ENCODE assay signal across 7 mouse cellular contexts in the genomic region with DNA sequence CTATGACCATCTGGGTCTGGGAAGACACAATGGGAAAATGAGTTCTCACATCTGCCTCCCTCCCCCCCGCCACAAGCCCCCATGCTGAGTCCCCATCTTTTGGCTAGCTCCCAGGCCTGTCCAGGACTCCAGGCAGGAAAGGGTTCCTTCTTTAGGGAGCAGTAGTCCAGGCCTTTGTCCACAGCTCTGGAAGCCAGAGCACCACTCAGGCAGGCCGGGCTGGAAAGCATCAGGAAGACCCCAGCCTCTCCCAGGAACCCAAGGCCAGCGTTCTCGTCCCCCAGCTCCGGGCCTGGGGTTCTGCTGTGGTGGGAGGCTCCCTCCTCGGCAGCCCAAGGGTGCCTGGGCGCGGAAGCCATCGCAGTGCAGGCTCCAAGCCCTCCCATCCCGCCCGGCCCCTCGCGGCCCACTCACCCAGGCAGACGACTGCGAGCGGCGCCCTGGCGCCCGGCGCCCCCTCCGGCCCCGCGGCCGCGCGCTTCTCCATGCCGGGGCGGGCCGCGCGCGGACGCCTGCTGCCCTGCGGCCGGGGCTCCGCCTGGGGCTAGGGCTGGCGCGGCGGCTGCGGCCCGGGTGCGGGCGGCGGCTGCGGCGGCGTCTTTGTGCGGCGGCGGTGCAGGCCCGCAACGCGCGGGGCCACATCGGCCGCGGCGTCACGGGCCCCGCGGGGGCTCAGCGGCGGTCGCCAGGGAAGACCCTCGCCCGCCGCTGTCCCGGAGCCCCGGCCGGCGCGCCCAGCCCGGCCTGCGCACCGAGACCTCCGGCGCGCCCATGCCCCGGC. TPM values are rescaled to one million over a fixed set of nuclear protein-coding genes. Genes with fewer than 3 reads are reported as not detected.
DNase-seq lines count a peak whose midpoint lies in the region; ATAC-seq and TF ChIP-seq lines count a peak whose summit lies in the region.

No protein-coding gene starts in this region.

- no peak for DNase-seq in lung, postnatal 25 days (ENCODE audit: low spot score)
- DNase-seq in cerebellum, postnatal 36 days = peak; percentile 22 to 44
- DNase-seq in liver, embryonic 14.5 days (ENCODE audit: low read depth in 3 of 3, low spot score in 3 of 3) = no peak
- no peak for DNase-seq in layer of hippocampus, adult 11-12 months (ENCODE audit: low spot score)
- DNase-seq in frontal cortex, adult 2 months (ENCODE audit: extremely low spot score in 1 of 2, low spot score in 1 of 2) = no peak

- WGBS in lung, embryonic 15.5 days = 0% methylated on average over 35 of the region's 79 CpGs
- WGBS in heart, embryonic 15.5 days = under 1% methylated on average over 70 of the region's 79 CpGs
- 1% methylated on average over 35 of the region's 79 CpGs for WGBS in liver, embryonic 14.5 days (ENCODE audit: insufficient replicate concordance)

- peaks cover 16% of the 10 kb centered on the region for H3K4me1 ChIP-seq in lung, embryonic 15.5 days
- H3K4me1 ChIP-seq in heart, embryonic 15.5 days (replicated peaks) = peaks cover 14% of the 10 kb centered on the region
- peaks cover 0 to 2% of the 10 kb centered on the region in 2 experiments; a peak in 2 of 4 replicates for H3K4me1 ChIP-seq in liver, embryonic 14.5 days (replicated peaks; ENCODE audit: control insufficient read depth in 2 of 2, insufficient read depth in 2 of 2, low read length in 1 of 2)

- no peaks in the 10 kb centered on the region for H3K36me3 ChIP-seq in lung, embryonic 15.5 days
- no peaks in the 10 kb centered on the region for H3K36me3 ChIP-seq in heart, embryonic 15.5 days
- H3K36me3 ChIP-seq in liver, embryonic 14.5 days (replicated peaks; ENCODE audit: control insufficient read depth, insufficient read depth, low read depth) = no peaks in the 10 kb centered on the region

- TF ChIP-seq CTCF in liver, embryonic 14.5 days (IDR thresholded peaks at IDR 0.05; ENCODE audit: low read depth) = no peak

- peak; percentile 47; the same call in 1 of the 2 replicates for ATAC-seq in lung, embryonic 15.5 days (ENCODE audit: borderline replicate concordance, extremely low read depth, low FRiP score, low TSS enrichment)
- peak; percentile 25; the same call in 1 of the 2 replicates for ATAC-seq in heart, embryonic 15.5 days (replicated peaks; ENCODE audit: insufficient number of reproducible peaks, insufficient read depth, low FRiP score, low read depth)
- peak; percentile 18; the same call in 1 of the 2 replicates for ATAC-seq in liver, embryonic 14.5 days (ENCODE audit: insufficient read depth)

- H3K9ac ChIP-seq in lung, embryonic 15.5 days = peak overlapping the region; percentile 61
- peak overlapping the region; percentile 65 for H3K9ac ChIP-seq in heart, embryonic 15.5 days
- no peak overlapping the region for H3K9ac ChIP-seq in liver, embryonic 14.5 days (replicated peaks)

- peak overlapping the region; percentile 88 for H3K4me2 ChIP-seq in lung, embryonic 15.5 days
- peak overlapping the region; percentile 98 for H3K4me2 ChIP-seq in heart, embryonic 15.5 days
- H3K4me2 ChIP-seq in liver, embryonic 14.5 days (ENCODE audit: low read depth) = peak overlapping the region; percentile 53

- TF ChIP-seq EP300 in liver, embryonic 14.5 days (IDR thresholded peaks at IDR 0.05; ENCODE audit: low read depth) = no peak

- H3K4me3 ChIP-seq in lung, embryonic 15.5 days = peak overlapping the region; percentile 62
- peak overlapping the region; percentile 64 for H3K4me3 ChIP-seq in heart, embryonic 15.5 days
- H3K4me3 ChIP-seq in liver, embryonic 14.5 days (ENCODE audit: insufficient read depth in 1 of 2, low read depth in 2 of 2, low read length in 2 of 2) = peak overlapping the region; percentile 45 to 47

- peak overlapping the region; percentile 44; the same call in 1 of the 2 replicates for H3K27ac ChIP-seq in lung, embryonic 15.5 days
- no peak overlapping the region for H3K27ac ChIP-seq in heart, embryonic 15.5 days
- no peak overlapping the region for H3K27ac ChIP-seq in liver, embryonic 14.5 days

- H3K9me3 ChIP-seq in lung, embryonic 15.5 days = no peaks in the 10 kb centered on the region
- no peaks in the 10 kb centered on the region for H3K9me3 ChIP-seq in heart, embryonic 15.5 days (replicated peaks)
- no peaks in the 10 kb centered on the region for H3K9me3 ChIP-seq in liver, embryonic 14.5 days (ENCODE audit: control insufficient read depth, low read length)

- H3K27me3 ChIP-seq in lung, embryonic 15.5 days = peaks cover 8% of the 10 kb centered on the region; the same call in 1 of the 2 replicates
- H3K27me3 ChIP-seq in heart, embryonic 15.5 days = peaks cover 53% of the 10 kb centered on the region
- peaks cover 28% of the 10 kb centered on the region for H3K27me3 ChIP-seq in liver, embryonic 14.5 days (ENCODE audit: control insufficient read depth, insufficient read depth, low read length)

RNA-seq across cellular contexts. Expression of a gene that starts 0.7 kb away (rescaled TPM):
- polyA plus RNA-seq in lung, embryonic 15.5 days (2015; fragmentation: Nextera tagmentation; extraction: Ambion mirVana) = 7.7 and 7.9 TPM in 2 replicates
- 1.8 and 2.9 TPM in 2 replicates for polyA plus RNA-seq in heart, embryonic 15.5 days (2015; fragmentation: Nextera tagmentation; extraction: Ambion mirVana)
- 0.66 and 1.00 TPM in 2 replicates for polyA plus RNA-seq in liver, embryonic 14.5 days (2012; rRNA removed)
- polyA plus RNA-seq in liver, embryonic 14.5 days (2014; fragmentation: Nextera tagmentation; extraction: Ambion mirVana) = 0.19 and 0.37 TPM in 2 replicates
- polyA plus RNA-seq in frontal cortex, adult 2 months (2012; rRNA removed) = 53.7 and 57.4 TPM in 2 replicates

RNA-seq across cellular contexts. Expression of a gene that starts 28.4 kb away (rescaled TPM):
- 2.3 and 3.4 TPM in 2 replicates for polyA plus RNA-seq in lung, embryonic 15.5 days (2015; fragmentation: Nextera tagmentation; extraction: Ambion mirVana)
- 1.6 and 3.9 TPM in 2 replicates for polyA plus RNA-seq in heart, embryonic 15.5 days (2015; fragmentation: Nextera tagmentation; extraction: Ambion mirVana)
- polyA plus RNA-seq in liver, embryonic 14.5 days (2012; rRNA removed) = 0.22 and 0.27 TPM in 2 replicates
- 0.29 and 0.38 TPM in 2 replicates for polyA plus RNA-seq in liver, embryonic 14.5 days (2014; fragmentation: Nextera tagmentation; extraction: Ambion mirVana)
- 53.4 and 55.8 TPM in 2 replicates for polyA plus RNA-seq in frontal cortex, adult 2 months (2012; rRNA removed)

Comparison
In these comparisons a context has a peak if more than half of its experiments do, and no peak if none do; other contexts are left out.
1. DNase-seq: peak in cerebellum, postnatal 36 days (2 of 2); none in lung, postnatal 25 days (single experiment), liver, embryonic 14.5 days (0 of 3), layer of hippocampus, adult 11-12 months (single experiment) and frontal cortex, adult 2 months (0 of 2).
2. RNA of a gene that starts 28.4 kb away (polyA plus RNA-seq): 53.4 to 55.8 TPM in frontal cortex, adult 2 months; 2.3 to 3.4 TPM in lung, embryonic 15.5 days, 1.6 to 3.9 TPM in heart, embryonic 15.5 days and 0.22 to 0.38 TPM in liver, embryonic 14.5 days; every median in the first group is over 10 times any median in the second.
3. Peak in every context shown above with its lines, with median percentiles within 50 percentile points of each other: ATAC-seq, H3K4me2 ChIP-seq and H3K4me3 ChIP-seq.